Mouse (Mus musculus) heart, adult 10 weeks (tissue): ENCODE data around the gene Scgb2b21. TPM values are rescaled to one million over a fixed set of nuclear protein-coding genes. Genes with fewer than 3 reads are reported as not detected.

Source experiments
- polyA plus RNA-seq: library from polyadenylated mRNA; stranded (reverse); fragments of 350-450 nt; fragmentation: Illumina TruSeq; extraction: RNeasy Lipid Tissue Mini Kit (QIAGEN cat#74804); gene quantifications from one replicate; pipeline ENCODE4 v1.2.3, GENCODE M21; 2014; ENCODE audit warnings: low read depth, low replicate concordance

Scgb2b21 gene
- polyA plus RNA-seq, result not detected

DNA sequence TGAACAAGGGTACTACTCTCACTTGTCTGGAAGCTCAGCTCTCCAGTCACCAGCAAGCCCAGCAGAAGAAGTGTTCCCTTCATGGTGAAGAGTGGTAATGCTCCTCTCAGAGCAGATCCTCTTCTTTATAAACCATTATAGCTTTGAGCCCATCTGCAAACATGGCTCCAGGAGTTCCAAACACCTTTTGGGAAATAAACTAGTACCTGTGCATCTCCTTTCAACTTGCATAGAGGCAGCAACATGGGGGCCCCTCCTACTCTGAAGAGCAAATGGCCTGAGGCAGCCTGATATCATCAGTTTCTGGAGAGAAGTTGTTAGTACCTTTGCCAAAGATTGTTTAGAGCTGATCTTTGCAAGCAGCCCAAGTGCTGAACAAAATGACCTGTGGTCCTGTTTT, at the start of gene Scgb2b21:
Gene Scgb2b21, minus strand, starts transcription at position 101 of the 400 bp plus-strand sequence.

Other genes starting within 250 kb of the Scgb2b21 start
- gene Scgb2b19, start 240.1 kb downstream of the Scgb2b21 start, polyA plus RNA-seq, result not detected
- gene Scgb1b19, start 233.2 kb downstream of the Scgb2b21 start, polyA plus RNA-seq, result not detected
- gene Scgb2b20, start 154.1 kb downstream of the Scgb2b21 start, polyA plus RNA-seq, result not detected
- gene Scgb1b20, start 147.2 kb downstream of the Scgb2b21 start, polyA plus RNA-seq, result not detected
- not detected for gene Scgb2b24, start 218.9 kb upstream of the Scgb2b21 start, polyA plus RNA-seq
- gene Scgb1b24, start 223.3 kb upstream of the Scgb2b21 start, polyA plus RNA-seq, result not detected